Mouse (Mus musculus) cerebellum, adult 2 months (tissue): ENCODE measurements at regions not wholly inside any gene's neighbourhood (a gene's known extent, or its start where the extent isn't known, plus 50 kb on each side); places are given as distances from the start of the nearest gene placed in this dataset.

ENCODE experiments used
- DNase-seq, 2 experiments: peaks; one replicate each; pipeline ENCODE4 v3.0.0; 2021
- H3K27ac ChIP-seq: fragments of 200-500 bp; 2 replicates; pipeline ENCODE4 v1.5.1; 2012; ENCODE audit warnings: low read length, control low read depth, inconsistent platforms; ENCODE audit not compliant: insufficient read depth
- H3K27me3 ChIP-seq: fragments of 200-500 bp; 2 replicates; pipeline ENCODE4 v1.6.1; 2012; ENCODE audit warnings: inconsistent platforms, mild to moderate bottlenecking, low read length, moderate library complexity; ENCODE audit not compliant: control insufficient read depth, insufficient read depth
- H3K4me1 ChIP-seq: fragments of 200-500 bp; 2 replicates; pipeline ENCODE4 v1.6.1; 2011; ENCODE audit warnings: low read length; ENCODE audit not compliant: control insufficient read depth, insufficient read depth
- H3K4me3 ChIP-seq: fragments of 200-500 bp; replicated peaks from 2 replicates; pipeline ENCODE3; 2011; ENCODE audit warnings: mild to moderate bottlenecking, low read depth, low read length, control low read depth; ENCODE audit not compliant: insufficient read depth
- CTCF ChIP-seq: fragments of 200-500 bp; IDR thresholded peaks from 2 replicates; pipeline ENCODE4 v1.5.1; 2011; ENCODE audit warnings: low read depth, mild to moderate bottlenecking, control low read depth, low read length, moderate library complexity, borderline replicate concordance; ENCODE audit not compliant: insufficient read depth
- POLR2A ChIP-seq: fragments of 200-500 bp; IDR thresholded peaks from 2 replicates; pipeline ENCODE4 v1.6.1; 2011; ENCODE audit warnings: low read length, control low read depth, borderline replicate concordance; ENCODE audit not compliant: insufficient read depth
- WGBS: fragments of 180-500 bp; shearing (Covaris S2); methylation state at CpG from one replicate; pipeline ENCODE4 v1.1.7; 2018; 5-methylcytosine and 5-hydroxymethylcytosine counted together

DNA sequence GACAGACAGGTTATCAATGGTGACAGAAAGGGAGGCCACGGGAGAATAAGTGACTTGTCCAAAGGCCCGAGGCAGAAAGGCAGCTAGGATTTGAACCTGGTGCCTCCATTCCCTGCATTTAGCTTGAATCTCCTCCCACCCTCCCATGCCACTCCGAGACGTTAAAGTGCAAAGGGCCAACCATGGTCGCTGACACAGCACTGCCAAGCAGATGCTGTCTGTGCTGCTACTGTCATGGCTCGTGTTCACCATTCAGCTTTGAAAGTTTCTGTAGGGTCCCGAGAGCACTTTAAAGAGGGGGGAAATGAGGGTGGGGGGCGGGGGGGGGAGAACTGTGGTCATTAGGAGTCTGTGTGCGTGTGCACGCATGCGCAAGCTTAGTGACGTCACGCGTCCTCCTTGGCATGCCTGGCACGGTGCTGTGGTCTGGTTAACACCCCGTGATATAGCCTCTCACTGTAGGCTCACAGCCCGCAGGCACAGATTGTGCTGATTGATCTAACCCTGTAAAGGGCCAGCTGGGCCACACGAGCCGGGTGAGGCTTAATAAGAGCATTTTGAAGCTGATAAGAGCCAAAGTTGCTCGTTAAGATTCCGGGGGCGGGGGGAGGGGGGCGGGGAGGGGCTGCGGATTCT, 140.5 kb downstream of the Tbx5 start:
- H3K4me1 ChIP-seq: no peaks in the 10 kb centered on the region
- no peak for TF ChIP-seq CTCF
- no peak for TF ChIP-seq POLR2A
- H3K4me3 ChIP-seq: no peak overlapping the region
- no peak for DNase-seq
- no peaks in the 10 kb centered on the region for H3K27me3 ChIP-seq
- 47% methylated on average over 24 of the region's 24 CpGs for WGBS
- no peak overlapping the region for H3K27ac ChIP-seq

DNA sequence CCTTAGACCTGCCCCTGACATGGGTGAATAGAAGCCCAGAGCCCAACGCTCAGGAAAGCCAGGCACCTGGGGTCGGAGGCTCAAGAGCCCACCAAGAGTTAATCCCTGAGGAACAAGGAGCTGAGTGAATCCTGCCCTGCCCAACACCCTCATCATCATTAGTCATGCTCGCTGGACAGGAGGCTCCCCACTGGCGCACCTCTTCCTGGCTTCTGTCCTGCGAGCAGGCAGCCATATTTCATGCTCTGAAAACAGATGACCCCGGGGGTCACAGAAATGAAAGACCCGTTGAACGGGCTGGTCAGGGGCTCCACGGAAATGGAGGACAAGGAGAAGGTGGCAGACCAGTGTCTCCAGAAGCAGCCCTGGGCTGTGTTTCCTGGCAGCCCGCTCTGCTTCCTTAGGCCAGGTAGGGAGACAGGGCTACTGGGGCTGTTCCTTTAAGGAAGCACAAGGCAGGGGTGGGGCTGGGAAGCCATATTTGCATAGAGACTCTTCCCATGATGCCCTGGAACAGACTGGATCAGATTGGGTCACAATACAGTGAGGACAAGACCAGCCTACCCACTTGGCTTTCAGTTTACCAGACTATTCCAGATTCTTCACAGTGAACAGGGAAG, 138.1 kb upstream of the Rbm19 start:
- Histone ChIP-seq H3K27ac (no peak overlapping the region), H3K4me3 (no peak overlapping the region), H3K27me3 (no peaks in the 10 kb centered on the region), H3K4me1 (no peaks in the 10 kb centered on the region)
- TF ChIP-seq POLR2A: no peak
- TF ChIP-seq CTCF: no peak
- 29% methylated on average over 10 of the region's 10 CpGs for WGBS
- DNase-seq: no peak

GRCm38 (mm10) chr5:119981111-119981807, 135.0 kb upstream of the Rbm19 start:
- no peak overlapping the region for H3K27ac ChIP-seq
- no peak for DNase-seq
- TF ChIP-seq POLR2A (no peak), CTCF (no peak)
- 50% methylated on average over 18 of the region's 18 CpGs for WGBS
- H3K4me3 ChIP-seq: no peak overlapping the region
- no peaks in the 10 kb centered on the region for H3K4me1 ChIP-seq
- H3K27me3 ChIP-seq: no peaks in the 10 kb centered on the region

DNA sequence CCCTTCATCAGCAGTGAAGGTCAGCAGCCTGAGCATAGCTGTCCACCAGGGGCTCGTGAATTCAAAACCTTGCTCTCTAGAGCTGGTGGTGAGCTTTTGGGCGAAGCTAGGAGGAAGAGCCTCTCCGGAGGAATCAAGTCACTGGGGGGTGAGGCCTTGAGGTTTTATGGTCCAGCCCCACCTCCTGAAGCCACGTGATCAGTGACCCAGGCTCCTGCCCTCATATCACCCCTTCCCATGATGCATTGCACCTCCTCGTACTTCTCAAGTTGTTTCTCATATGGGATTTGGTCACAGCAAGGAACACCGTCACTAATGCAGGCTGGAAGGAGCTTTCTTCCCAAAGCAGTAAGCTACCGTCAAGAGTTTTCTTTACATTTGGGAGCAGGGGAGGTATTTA, 132.1 kb upstream of the Rbm19 start:
- DNase-seq: no peak
- Histone ChIP-seq H3K4me3 (no peak overlapping the region), H3K4me1 (no peaks in the 10 kb centered on the region), H3K27me3 (no peaks in the 10 kb centered on the region), H3K27ac (no peak overlapping the region)
- 79% methylated on average over 7 of the region's 7 CpGs for WGBS
- no peak for TF ChIP-seq POLR2A
- TF ChIP-seq CTCF: no peak

DNA sequence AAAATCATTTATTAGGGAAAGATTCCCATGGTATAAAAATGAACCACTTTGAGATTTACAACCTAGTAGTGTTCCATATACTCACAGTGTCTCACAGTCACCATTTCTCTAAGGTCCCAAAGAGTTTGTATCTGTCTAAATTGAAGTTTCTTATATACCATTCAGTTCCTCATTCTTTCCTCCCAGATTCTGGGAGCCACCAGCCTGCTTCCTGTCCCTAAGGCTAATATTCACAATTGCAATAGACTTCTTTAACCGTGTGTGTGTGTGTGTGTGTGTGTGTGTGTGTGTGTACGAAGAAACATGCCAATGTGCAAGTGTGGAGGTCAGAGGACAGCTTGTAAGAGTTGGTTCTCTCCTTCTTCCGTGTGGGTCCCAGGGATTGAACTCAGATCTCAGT, 124.1 kb upstream of the Rbm19 start:
- H3K27me3 ChIP-seq: no peaks in the 10 kb centered on the region; the same call in 1 of the 2 replicates
- no peak for TF ChIP-seq POLR2A
- no peak for TF ChIP-seq CTCF
- WGBS: 72% methylated on average over 3 of the region's 3 CpGs
- no peak overlapping the region for H3K4me3 ChIP-seq
- DNase-seq: no peak
- H3K27ac ChIP-seq: no peak overlapping the region
- H3K4me1 ChIP-seq: no peaks in the 10 kb centered on the region

DNA sequence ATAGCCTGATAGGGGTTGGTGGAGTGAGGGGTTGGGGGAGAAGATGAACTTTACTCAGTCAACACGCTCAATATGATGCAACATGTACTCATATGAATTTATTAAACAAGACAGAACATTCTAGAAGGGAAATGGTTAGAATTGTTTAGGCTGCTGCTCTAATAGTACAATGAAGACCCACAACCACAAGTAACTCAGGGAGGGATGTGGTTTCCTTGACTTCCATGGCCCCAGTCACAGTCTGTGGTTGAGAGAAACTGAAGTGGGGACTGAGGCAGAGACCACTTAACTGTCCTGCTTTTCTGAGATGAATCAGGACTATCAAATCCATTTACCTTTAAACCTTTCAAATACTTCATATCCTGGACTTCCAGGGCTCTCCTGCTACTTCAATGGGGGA, 120.5 kb upstream of the Rbm19 start:
- no peaks in the 10 kb centered on the region for H3K4me1 ChIP-seq
- TF ChIP-seq CTCF (no peak), POLR2A (no peak)
- WGBS: 89% methylated on average over 1 of the region's 1 CpGs
- H3K4me3 ChIP-seq: no peak overlapping the region
- H3K27me3 ChIP-seq: no peaks in the 10 kb centered on the region; the same call in 1 of the 2 replicates
- no peak for DNase-seq
- H3K27ac ChIP-seq: no peak overlapping the region

GRCm38 (mm10) chr5:120005696-120006469, 110.4 kb upstream of the Rbm19 start:
- H3K27ac ChIP-seq: no peak overlapping the region
- DNase-seq: no peak
- no peaks in the 10 kb centered on the region for H3K4me1 ChIP-seq
- H3K4me3 ChIP-seq: no peak overlapping the region
- no peak for TF ChIP-seq POLR2A
- no peak for TF ChIP-seq CTCF
- 80% methylated on average over 6 of the region's 6 CpGs for WGBS
- H3K27me3 ChIP-seq: 0 out of 2 replicates have a peak, but pooled peaks cover 1% of the 10 kb centered on the region
